Mouse (Mus musculus) midbrain, embryonic 16.5 days (tissue): ENCODE results near the gene Ccdc34. TPM values are rescaled to one million over a fixed set of nuclear protein-coding genes. Genes with fewer than 3 reads are reported as not detected.

Source experiments
- ATAC-seq: fragments of 200-750 bp; cut with Nextera tagmentation; 2 replicates; pipeline ENCODE4 v1.8.0; 2017; ENCODE audit warnings: moderate TSS enrichment
- H3K27ac ChIP-seq: fragments of 300-500 bp; sonication (generic); 2 replicates; pipeline ENCODE4 v1.5.1; 2014; ENCODE audit warnings: mild to moderate bottlenecking, low read length, mixed read lengths
- H3K27me3 ChIP-seq: fragments of 300-500 bp; sonication (generic); 2 replicates; pipeline ENCODE4 v1.6.1; 2014; ENCODE audit warnings: low read depth, low read length, mixed read lengths; ENCODE audit not compliant: control insufficient read depth, insufficient read depth
- H3K36me3 ChIP-seq: fragments of 300-500 bp; sonication (generic); 2 replicates; pipeline ENCODE4 v1.6.1; 2014; ENCODE audit warnings: mild to moderate bottlenecking, low read length, moderate library complexity, mixed read lengths; ENCODE audit not compliant: control insufficient read depth, insufficient read depth
- H3K4me1 ChIP-seq: fragments of 300-500 bp; sonication (generic); 2 replicates; pipeline ENCODE4 v1.6.1; 2014; ENCODE audit warnings: mild to moderate bottlenecking, low read length, mixed read lengths; ENCODE audit not compliant: control insufficient read depth, insufficient read depth
- H3K4me2 ChIP-seq: fragments of 300-500 bp; sonication (generic); 2 replicates; pipeline ENCODE4 v1.6.1; 2014; ENCODE audit warnings: mild to moderate bottlenecking, low read length, mixed read lengths
- H3K4me3 ChIP-seq: fragments of 300-500 bp; sonication (generic); 2 replicates; pipeline ENCODE4 v1.5.1; 2014; ENCODE audit warnings: low read depth, mild to moderate bottlenecking, low read length, moderate library complexity, mixed read lengths
- H3K9ac ChIP-seq: fragments of 300-500 bp; sonication (generic); 2 replicates; pipeline ENCODE4 v1.6.1; 2014; ENCODE audit warnings: low read depth, low read length, mixed read lengths
- H3K9me3 ChIP-seq: fragments of 300-500 bp; sonication (generic); replicated peaks from 2 replicates; pipeline ENCODE4 v1.6.1; 2014; ENCODE audit warnings: mild to moderate bottlenecking, low read length, mixed read lengths; ENCODE audit not compliant: control insufficient read depth, poor library complexity, severe bottlenecking
- WGBS: fragments of 180-500 bp; shearing (Covaris S2); extraction: QIAGEN DNeasy Blood & Tissue Kit; methylation state at CpG from one replicate; pipeline ENCODE4 v1.1.7; 2014; 5-methylcytosine and 5-hydroxymethylcytosine counted together
- polyA plus RNA-seq: library from polyadenylated mRNA; unstranded; fragments of >200 nt; fragmentation: Nextera tagmentation; extraction: Ambion mirVana; gene quantifications from 2 replicates; pipeline ENCODE4 v1.2.1, GENCODE M21; 2015

Ccdc34 gene
- polyA plus RNA-seq, 1 experiment from 2014 or later: 29.0 TPM

DNA sequence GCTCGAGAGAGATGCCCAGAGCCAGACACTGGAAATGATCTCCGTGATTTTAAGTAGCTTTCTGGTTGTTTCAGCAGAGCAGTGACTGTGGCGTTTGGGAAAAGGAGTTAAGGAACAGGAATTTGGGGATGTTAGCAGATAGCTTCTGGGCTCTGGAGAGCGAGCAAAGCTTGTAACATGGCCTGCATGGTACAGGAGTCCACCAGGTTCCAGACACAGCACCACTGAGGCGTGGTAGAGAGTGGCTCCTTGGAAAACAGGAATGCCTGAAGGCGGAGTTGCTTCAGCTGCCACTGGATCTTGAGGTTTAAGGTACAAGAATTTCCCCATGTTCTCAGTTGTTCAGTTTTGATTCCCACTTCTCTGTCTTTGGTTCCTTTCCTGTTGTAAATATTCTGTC is 40.3 kb upstream of the Ccdc34 start:
- Histone ChIP-seq H3K4me3 (no peak overlapping the region), H3K9ac (no peak overlapping the region), H3K27me3 (no peaks in the 10 kb centered on the region), H3K4me1 (no peaks in the 10 kb centered on the region; the same call in 1 of the 2 replicates), H3K9me3 (no peaks in the 10 kb centered on the region), H3K27ac (no peak overlapping the region), H3K4me2 (no peak overlapping the region), H3K36me3 (no peaks in the 10 kb centered on the region)
- ATAC-seq: no peak
- WGBS: 88% methylated on average over 6 of the region's 6 CpGs

DNA sequence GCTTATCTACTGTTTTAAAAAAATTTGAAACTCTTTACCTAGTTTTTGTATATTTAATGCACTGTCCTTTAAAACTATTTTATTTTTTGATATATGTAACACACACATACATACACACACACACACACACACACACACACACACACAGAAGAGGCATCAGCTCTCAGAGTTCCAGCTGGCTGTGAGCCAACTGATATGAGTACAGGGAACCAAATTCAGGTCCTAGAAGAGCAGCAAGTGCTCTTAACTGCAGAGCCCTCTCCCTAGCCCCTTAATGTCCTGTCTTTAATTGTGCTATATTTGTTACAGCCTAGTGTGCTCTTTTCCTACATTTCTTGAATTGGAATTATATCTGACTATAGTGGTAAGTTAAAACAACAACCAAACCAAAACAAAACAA is 38.4 kb upstream of the Ccdc34 start:
- Histone ChIP-seq H3K9ac (no peak overlapping the region), H3K9me3 (no peaks in the 10 kb centered on the region), H3K27me3 (no peaks in the 10 kb centered on the region), H3K4me3 (no peak overlapping the region), H3K4me2 (no peak overlapping the region), H3K36me3 (no peaks in the 10 kb centered on the region), H3K4me1 (no peaks in the 10 kb centered on the region; the same call in 1 of the 2 replicates), H3K27ac (no peak overlapping the region)
- 0 out of 2 replicates have a peak, but pooled peaks have one; percentile 14 for ATAC-seq

DNA sequence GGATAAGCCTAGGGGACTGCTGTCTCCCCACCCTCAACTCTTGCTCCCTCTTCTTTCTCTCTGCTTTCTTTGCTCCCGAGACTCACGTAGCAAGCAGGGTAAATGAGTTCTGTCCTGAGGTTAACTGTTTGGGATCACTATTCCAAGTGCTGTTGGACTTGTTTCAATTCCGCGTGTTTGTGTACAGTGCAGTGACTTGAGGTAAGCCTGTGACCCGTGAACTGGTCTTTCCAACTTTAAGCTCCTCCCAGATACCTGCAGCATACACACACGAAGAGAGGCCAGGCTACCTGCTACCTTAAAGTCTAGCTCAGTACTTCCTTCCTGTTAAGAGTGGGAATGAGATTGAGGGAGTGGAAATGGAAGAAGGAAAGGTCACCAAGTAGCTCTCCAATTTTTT is 34.2 kb upstream of the Ccdc34 start:
- Histone ChIP-seq H3K27me3 (no peaks in the 10 kb centered on the region), H3K9me3 (no peaks in the 10 kb centered on the region), H3K36me3 (no peaks in the 10 kb centered on the region), H3K27ac (no peak overlapping the region), H3K9ac (no peak overlapping the region), H3K4me3 (no peak overlapping the region), H3K4me2 (no peak overlapping the region), H3K4me1 (no peaks in the 10 kb centered on the region; the same call in 1 of the 2 replicates)
- 94% methylated on average over 6 of the region's 6 CpGs for WGBS
- ATAC-seq: no peak

DNA sequence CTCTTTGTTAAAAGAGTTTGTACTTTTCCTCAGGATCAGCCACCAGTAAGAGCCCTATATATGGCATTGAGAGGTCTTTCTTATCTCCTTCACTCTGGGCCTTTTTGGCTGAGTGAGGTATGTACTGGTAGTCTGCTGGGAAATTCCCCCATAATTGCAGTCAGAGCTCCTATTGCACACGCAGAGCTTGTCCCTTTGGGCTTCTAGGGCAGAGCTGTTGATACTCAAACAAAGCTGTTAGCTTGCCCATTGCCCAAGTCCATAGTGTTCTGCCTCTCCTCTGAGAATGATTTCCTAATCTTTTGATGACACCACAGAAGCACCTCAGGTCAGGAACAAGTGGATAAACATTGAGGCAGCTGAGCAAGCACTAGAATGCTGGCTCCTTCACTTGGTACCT is 32.7 kb upstream of the Ccdc34 start:
- H3K9me3 ChIP-seq: no peaks in the 10 kb centered on the region
- no peaks in the 10 kb centered on the region for H3K36me3 ChIP-seq
- ATAC-seq: no peak
- no peak overlapping the region for H3K9ac ChIP-seq
- WGBS: 67% methylated on average over 1 of the region's 1 CpGs
- peaks cover 5% of the 10 kb centered on the region; the same call in 1 of the 2 replicates for H3K4me1 ChIP-seq
- no peak overlapping the region for H3K4me2 ChIP-seq
- no peak overlapping the region for H3K27ac ChIP-seq
- no peaks in the 10 kb centered on the region for H3K27me3 ChIP-seq
- no peak overlapping the region for H3K4me3 ChIP-seq

DNA sequence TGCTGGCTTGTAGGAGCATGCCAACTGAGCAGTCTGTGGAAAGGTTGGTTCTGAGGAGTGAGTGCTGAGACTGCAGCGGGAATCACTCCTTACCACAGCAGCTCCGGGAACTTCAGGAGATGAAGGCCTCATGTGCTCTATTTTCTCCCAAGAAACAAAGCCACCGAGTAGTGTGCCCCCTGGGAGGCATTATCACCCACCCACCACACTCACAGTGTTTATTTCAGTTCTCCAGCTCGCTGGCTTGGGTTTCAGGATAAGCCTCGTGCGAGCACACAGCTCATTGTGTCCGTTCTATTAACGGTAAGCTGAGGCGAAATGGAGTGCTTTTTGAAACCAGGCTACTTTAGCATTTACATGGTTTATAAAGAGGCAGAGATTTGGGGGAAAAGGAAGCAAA is 32.1 kb upstream of the Ccdc34 start:
- Histone ChIP-seq H3K36me3 (no peaks in the 10 kb centered on the region), H3K27me3 (no peaks in the 10 kb centered on the region), H3K4me1 (peaks cover 5% of the 10 kb centered on the region; the same call in 1 of the 2 replicates), H3K27ac (no peak overlapping the region), H3K9ac (no peak overlapping the region), H3K4me2 (no peak overlapping the region), H3K9me3 (no peaks in the 10 kb centered on the region), H3K4me3 (no peak overlapping the region)
- 42% methylated on average over 9 of the region's 9 CpGs for WGBS
- ATAC-seq: no peak

DNA sequence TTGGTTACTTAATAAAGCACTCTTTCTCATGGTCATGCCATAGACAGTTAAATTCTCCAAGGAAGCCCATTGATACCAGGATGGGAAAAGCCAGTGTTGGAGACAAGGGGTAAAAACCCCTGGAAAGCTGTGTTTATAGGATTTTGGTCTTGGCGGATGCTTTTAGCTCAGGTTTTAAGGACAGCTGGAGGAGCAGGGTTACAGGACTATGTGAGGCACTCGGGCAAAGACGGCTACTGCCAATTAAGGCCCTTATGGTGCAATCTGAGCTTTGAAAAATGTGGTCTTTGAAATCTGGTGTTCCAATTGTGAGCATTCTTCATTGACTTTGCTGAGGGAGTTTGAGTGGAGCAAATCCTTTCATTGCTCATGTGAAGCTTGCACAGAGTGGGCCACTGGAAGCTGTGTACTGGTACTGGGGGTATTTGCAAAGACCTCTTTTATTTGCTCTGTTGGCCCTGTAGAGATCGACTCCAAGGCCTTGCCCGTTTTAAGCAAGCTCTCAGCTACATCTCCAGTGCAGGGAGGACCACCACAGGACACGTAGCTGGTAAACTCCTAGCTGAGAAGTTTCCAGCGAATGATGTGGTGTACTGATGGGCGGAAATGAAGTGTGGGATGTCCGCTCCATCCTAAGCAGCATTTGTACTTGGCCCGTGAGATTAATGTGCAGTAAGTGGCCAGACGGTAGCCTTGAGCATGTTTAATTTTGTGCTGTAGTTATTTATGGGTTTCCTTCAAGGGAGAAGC is 31.4 kb upstream of the Ccdc34 start:
- 78% methylated on average over 11 of the region's 11 CpGs for WGBS
- H3K27ac ChIP-seq: no peak overlapping the region
- H3K27me3 ChIP-seq: no peaks in the 10 kb centered on the region

DNA sequence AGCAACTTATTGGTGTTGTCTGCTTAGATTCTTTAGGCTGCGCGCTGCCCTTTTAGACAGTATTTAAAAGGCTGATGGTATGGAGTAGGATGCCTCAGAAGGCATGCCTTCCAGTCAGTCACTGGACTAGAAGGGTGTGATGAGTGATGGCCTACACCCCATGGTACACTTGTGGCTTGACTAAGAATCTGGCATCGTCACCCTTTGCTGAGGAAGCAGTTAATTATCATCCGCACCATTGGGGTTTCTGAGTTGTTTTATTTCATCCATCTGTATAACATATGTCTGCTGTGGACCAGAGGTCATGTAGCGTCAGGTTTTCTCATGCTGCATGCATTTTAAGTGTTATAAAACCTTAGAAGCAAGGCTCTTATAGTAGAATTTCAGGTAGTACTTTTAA is 29.7 kb upstream of the Ccdc34 start:
- Histone ChIP-seq H3K9ac (no peak overlapping the region), H3K9me3 (no peaks in the 10 kb centered on the region), H3K4me1 (peaks cover 5% of the 10 kb centered on the region; the same call in 1 of the 2 replicates), H3K4me2 (no peak overlapping the region), H3K27ac (no peak overlapping the region), H3K27me3 (no peaks in the 10 kb centered on the region), H3K36me3 (no peaks in the 10 kb centered on the region), H3K4me3 (no peak overlapping the region)
- ATAC-seq: no peak
- WGBS: 86% methylated on average over 5 of the region's 5 CpGs

More for the DNA sequence above, 31.4 kb upstream of the Ccdc34 start:
- Histone ChIP-seq H3K36me3 (no peaks in the 10 kb centered on the region), H3K4me3 (no peak overlapping the region), H3K9me3 (no peaks in the 10 kb centered on the region), H3K4me2 (no peak overlapping the region), H3K4me1 (peaks cover 5% of the 10 kb centered on the region; the same call in 1 of the 2 replicates), H3K9ac (no peak overlapping the region)
- ATAC-seq: no peak

DNA sequence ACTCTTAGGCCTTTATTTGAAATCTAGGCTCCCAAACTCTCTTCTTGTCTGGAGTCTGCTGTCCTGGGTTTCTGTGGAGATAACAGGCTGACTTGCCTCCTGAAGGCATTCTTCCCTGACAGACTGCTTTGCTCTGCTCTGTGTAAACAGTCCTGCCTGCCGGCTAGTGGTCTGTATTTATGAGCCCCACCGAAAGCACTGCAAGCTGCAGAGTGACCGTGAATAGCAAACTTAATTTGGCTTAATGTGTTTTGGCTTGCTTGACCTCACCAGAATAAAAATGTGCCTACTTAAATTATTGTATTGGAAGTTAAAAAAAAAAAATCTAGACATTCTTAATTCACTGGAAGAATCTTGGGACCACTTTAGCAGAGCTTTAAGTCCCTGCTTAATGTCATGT is 28.4 kb upstream of the Ccdc34 start:
- Histone ChIP-seq H3K4me3 (no peak overlapping the region), H3K4me2 (no peak overlapping the region), H3K9ac (no peak overlapping the region), H3K27me3 (no peaks in the 10 kb centered on the region), H3K27ac (no peak overlapping the region), H3K36me3 (no peaks in the 10 kb centered on the region), H3K9me3 (no peaks in the 10 kb centered on the region), H3K4me1 (peaks cover 5% of the 10 kb centered on the region; the same call in 1 of the 2 replicates)
- ATAC-seq: no peak; the same call in 1 of the 2 replicates
- WGBS: 4% methylated on average over 3 of the region's 3 CpGs

DNA sequence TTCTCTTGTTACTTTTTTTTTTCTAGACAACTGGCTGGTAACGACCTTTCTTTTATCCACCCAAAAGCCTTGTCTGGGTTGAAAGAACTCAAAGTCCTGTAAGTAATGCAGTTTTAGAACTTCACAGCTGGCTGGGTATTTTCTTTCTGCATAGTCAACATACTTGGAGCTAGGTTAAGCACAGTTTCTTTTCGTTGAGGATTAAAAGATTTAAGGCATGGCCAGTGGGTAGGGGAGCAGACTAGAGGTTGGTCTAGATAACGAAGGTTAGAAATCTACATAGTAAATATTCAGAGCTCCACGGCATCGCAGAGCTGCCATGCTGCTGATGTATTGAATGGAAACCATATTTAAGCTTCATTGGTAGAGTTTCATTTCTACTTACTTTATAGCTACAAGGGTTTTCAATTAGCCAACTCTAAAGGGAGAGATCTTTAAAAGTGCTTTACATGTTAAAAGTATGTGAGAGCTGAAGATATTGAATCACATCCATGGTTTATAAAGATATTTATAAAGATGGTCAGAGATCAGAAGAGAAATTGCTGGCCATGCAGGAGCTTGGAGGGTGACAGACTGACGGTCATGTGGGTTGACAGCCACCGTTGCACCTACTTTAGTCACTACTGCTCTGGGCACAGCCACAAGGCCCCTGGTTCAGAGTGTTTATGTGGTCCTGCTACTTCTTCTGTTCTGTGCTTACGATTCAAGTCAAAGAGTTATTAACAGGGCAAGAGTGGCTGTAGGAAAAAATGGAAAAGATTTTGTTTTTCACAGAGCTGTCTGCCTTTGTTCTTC is 27.7 kb upstream of the Ccdc34 start:
- Histone ChIP-seq H3K4me1 (peaks cover 5% of the 10 kb centered on the region; the same call in 1 of the 2 replicates), H3K36me3 (no peaks in the 10 kb centered on the region), H3K4me2 (no peak overlapping the region), H3K27ac (no peak overlapping the region), H3K27me3 (no peaks in the 10 kb centered on the region), H3K4me3 (no peak overlapping the region), H3K9ac (no peak overlapping the region), H3K9me3 (no peaks in the 10 kb centered on the region)
- 24% methylated on average over 8 of the region's 8 CpGs for WGBS
- no peak for ATAC-seq
